Mouse (Mus musculus): ENCODE measurements around the gene Pym1. TPM values are rescaled to one million over a fixed set of nuclear protein-coding genes. Genes with fewer than 3 reads are reported as not detected.

The Pym1 gene
- 38.6 and 42.0 TPM in 2 replicates for polyA plus RNA-seq (2014; fragmentation: Nextera tagmentation; extraction: Ambion mirVana)

DNA sequence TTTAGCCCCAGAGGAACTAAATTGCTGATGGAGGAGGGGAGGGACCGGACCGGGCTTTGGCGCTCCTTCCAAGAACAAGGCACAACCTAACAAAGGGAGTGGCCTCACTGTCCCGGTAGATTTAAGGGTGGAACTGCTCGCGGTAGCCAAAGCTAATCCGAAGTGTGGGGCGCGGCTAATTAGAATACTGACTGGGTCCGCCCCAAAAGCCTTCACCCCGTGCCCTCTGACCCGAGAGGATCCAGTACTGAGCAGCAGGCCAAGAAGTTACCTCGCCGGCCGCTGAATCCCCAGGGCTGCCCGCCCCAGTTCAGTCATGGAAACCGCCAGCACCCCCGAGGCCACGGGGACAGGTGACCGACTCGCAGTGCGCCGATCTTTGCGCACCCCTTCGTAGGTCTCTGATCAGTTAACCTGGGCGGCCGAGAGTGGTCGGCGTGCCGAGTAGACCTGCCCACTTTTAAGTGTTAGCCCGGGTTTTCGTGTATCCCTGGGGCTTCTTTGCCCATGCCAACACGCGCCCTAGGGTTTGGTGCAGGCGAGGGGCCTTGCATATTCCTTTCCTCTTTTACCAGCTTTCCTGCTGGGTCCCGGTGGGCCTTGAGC lies at the start of gene Pym1:
Gene Pym1 (plus strand): TSS at position 244 of the 606 bp plus-strand sequence.
- H3K36me3 ChIP-seq (replicated peaks; ENCODE audit: control insufficient read depth, insufficient read depth), result peaks cover 2% of the 10 kb centered on the region; the same call in 1 of the 2 replicates
- peak within 1 kb of the TSS; percentile 97 for H3K4me2 ChIP-seq (replicated peaks)
- peaks cover 24% of the 10 kb centered on the region for H3K27me3 ChIP-seq (ENCODE audit: control insufficient read depth, insufficient read depth, low read length)
- no peaks in the 10 kb centered on the region for H3K9me3 ChIP-seq (ENCODE audit: control insufficient read depth, low read length)
- peak within 1 kb of the TSS; percentile 65 for H3K4me3 ChIP-seq (replicated peaks; ENCODE audit: low read length)
- peak; percentile 28 for DNase-seq (ENCODE audit: low spot score)
- H3K9ac ChIP-seq, result peak within 1 kb of the TSS; percentile 92
- 1% methylated on average over 36 of the region's 36 CpGs for WGBS
- peak; percentile 58 for ATAC-seq (ENCODE audit: low FRiP score)
- H3K27ac ChIP-seq, result peak within 1 kb of the TSS; percentile 94
- H3K4me1 ChIP-seq (replicated peaks; ENCODE audit: control insufficient read depth, insufficient read depth, low read length), result peaks cover 34% of the 10 kb centered on the region

DNA sequence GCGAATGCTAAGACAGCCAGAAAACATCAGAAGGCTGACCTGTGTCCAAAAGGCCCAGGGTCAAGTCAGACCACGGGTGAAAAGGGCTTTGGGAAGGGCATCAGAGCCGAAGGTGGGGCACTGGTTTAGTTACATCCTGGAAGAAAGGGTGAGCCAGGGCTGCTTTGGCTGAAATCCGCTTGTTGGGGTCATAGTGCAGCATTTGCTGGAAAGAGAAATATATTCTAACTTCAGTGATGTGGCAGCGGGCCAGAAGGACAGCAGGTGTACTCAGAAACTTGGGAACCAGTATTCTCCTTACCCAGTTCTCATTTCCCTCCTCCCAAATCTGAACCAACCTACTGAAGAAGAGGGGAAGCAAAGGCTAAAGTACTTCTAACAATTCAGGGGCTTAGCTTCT lies 48.7 kb upstream of the Pym1 start:
- Histone ChIP-seq H3K36me3 (replicated peaks; ENCODE audit: control insufficient read depth, insufficient read depth) (no peaks in the 10 kb centered on the region), H3K9me3 (ENCODE audit: control insufficient read depth, low read length) (no peaks in the 10 kb centered on the region), H3K27me3 (ENCODE audit: control insufficient read depth, insufficient read depth, low read length) (no peaks in the 10 kb centered on the region), H3K4me1 (replicated peaks; ENCODE audit: control insufficient read depth, insufficient read depth, low read length) (peaks cover 12% of the 10 kb centered on the region; the same call in 1 of the 2 replicates), H3K27ac (no peak overlapping the region), H3K9ac (no peak overlapping the region), H3K4me2 (replicated peaks) (no peak overlapping the region), H3K4me3 (replicated peaks; ENCODE audit: low read length) (no peak overlapping the region)
- 91% methylated on average over 5 of the region's 5 CpGs for WGBS
- ATAC-seq (ENCODE audit: low FRiP score) (no peak), DNase-seq (ENCODE audit: low spot score) (no peak)

DNA sequence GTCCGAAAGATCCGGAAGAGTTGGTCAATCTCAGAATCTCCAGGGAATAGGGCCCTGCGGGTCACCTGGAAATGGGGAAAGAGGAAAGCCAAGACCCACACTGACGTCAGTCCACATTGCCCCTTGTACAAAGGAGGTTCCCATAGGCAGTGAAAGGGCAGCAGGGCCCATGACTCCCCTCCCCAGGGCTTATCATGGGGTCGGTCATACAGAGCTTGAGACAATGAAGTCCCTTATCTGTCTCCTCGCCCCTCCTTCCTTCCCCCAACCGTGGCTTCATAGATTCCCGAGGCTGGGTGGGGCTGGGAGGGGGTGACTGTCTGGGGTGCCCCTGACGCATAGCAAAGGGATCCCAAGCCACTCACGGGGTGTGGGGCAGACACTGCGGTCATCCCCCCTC lies 48.1 kb upstream of the Pym1 start:
- no peak overlapping the region for H3K9ac ChIP-seq
- H3K36me3 ChIP-seq (replicated peaks; ENCODE audit: control insufficient read depth, insufficient read depth), result no peaks in the 10 kb centered on the region
- WGBS, result 93% methylated on average over 11 of the region's 11 CpGs
- no peak overlapping the region for H3K4me2 ChIP-seq (replicated peaks)
- H3K4me1 ChIP-seq (replicated peaks; ENCODE audit: control insufficient read depth, insufficient read depth, low read length), result peaks cover 11% of the 10 kb centered on the region; the same call in 1 of the 2 replicates
- no peak for DNase-seq (ENCODE audit: low spot score)
- ATAC-seq (ENCODE audit: low FRiP score), result no peak
- H3K9me3 ChIP-seq (ENCODE audit: control insufficient read depth, low read length), result no peaks in the 10 kb centered on the region
- H3K27ac ChIP-seq, result no peak overlapping the region
- no peak overlapping the region for H3K4me3 ChIP-seq (replicated peaks; ENCODE audit: low read length)
- no peaks in the 10 kb centered on the region for H3K27me3 ChIP-seq (ENCODE audit: control insufficient read depth, insufficient read depth, low read length)

GRCm38 (mm10) chr10:128700712-128701111 lies 47.0 kb upstream of the Pym1 start:
- Histone ChIP-seq H3K4me2 (replicated peaks) (no peak overlapping the region), H3K9me3 (ENCODE audit: control insufficient read depth, low read length) (no peaks in the 10 kb centered on the region), H3K4me1 (replicated peaks; ENCODE audit: control insufficient read depth, insufficient read depth, low read length) (0 out of 2 replicates have a peak, but pooled peaks cover 6% of the 10 kb centered on the region), H3K9ac (no peak overlapping the region), H3K36me3 (replicated peaks; ENCODE audit: control insufficient read depth, insufficient read depth) (no peaks in the 10 kb centered on the region), H3K27ac (no peak overlapping the region), H3K4me3 (replicated peaks; ENCODE audit: low read length) (no peak overlapping the region), H3K27me3 (ENCODE audit: control insufficient read depth, insufficient read depth, low read length) (no peaks in the 10 kb centered on the region)
- DNase-seq (ENCODE audit: low spot score) (no peak), ATAC-seq (ENCODE audit: low FRiP score) (no peak)
- 94% methylated on average over 5 of the region's 5 CpGs for WGBS

GRCm38 (mm10) chr10:128702328-128703007 lies 45.2 kb upstream of the Pym1 start:
- DNase-seq (ENCODE audit: low spot score) (no peak), ATAC-seq (ENCODE audit: low FRiP score) (no peak)
- Histone ChIP-seq H3K36me3 (replicated peaks; ENCODE audit: control insufficient read depth, insufficient read depth) (no peaks in the 10 kb centered on the region), H3K27me3 (ENCODE audit: control insufficient read depth, insufficient read depth, low read length) (no peaks in the 10 kb centered on the region), H3K4me3 (replicated peaks; ENCODE audit: low read length) (no peak overlapping the region), H3K4me1 (replicated peaks; ENCODE audit: control insufficient read depth, insufficient read depth, low read length) (0 out of 2 replicates have a peak, but pooled peaks cover 6% of the 10 kb centered on the region), H3K9me3 (ENCODE audit: control insufficient read depth, low read length) (no peaks in the 10 kb centered on the region), H3K9ac (no peak overlapping the region), H3K4me2 (replicated peaks) (no peak overlapping the region), H3K27ac (no peak overlapping the region)
- 81% methylated on average over 6 of the region's 6 CpGs for WGBS

GRCm38 (mm10) chr10:128703895-128704294 lies 43.8 kb upstream of the Pym1 start, which contains the start of gene Pmel:
Pmel (plus strand) TSS chr10:128704195.
- H3K4me1 ChIP-seq (replicated peaks; ENCODE audit: control insufficient read depth, insufficient read depth, low read length), result 0 out of 2 replicates have a peak, but pooled peaks cover 6% of the 10 kb centered on the region
- no peak for ATAC-seq (ENCODE audit: low FRiP score)
- 27% methylated on average over 4 of the region's 4 CpGs for WGBS

GRCm38 (mm10) chr10:128704491-128705316 lies 43.0 kb upstream of the Pym1 start, which contains the start of gene Cdk2:
Cdk2 (minus strand) TSS chr10:128705031.
- Histone ChIP-seq H3K9me3 (ENCODE audit: control insufficient read depth, low read length) (no peaks in the 10 kb centered on the region), H3K4me3 (replicated peaks; ENCODE audit: low read length) (peak within 1 kb of the TSS; percentile 78), H3K4me1 (replicated peaks; ENCODE audit: control insufficient read depth, insufficient read depth, low read length) (0 out of 2 replicates have a peak, but pooled peaks cover 6% of the 10 kb centered on the region), H3K36me3 (replicated peaks; ENCODE audit: control insufficient read depth, insufficient read depth) (no peaks in the 10 kb centered on the region), H3K9ac (peak within 1 kb of the TSS; percentile 62), H3K27me3 (ENCODE audit: control insufficient read depth, insufficient read depth, low read length) (no peaks in the 10 kb centered on the region), H3K27ac (peak within 1 kb of the TSS; percentile 80), H3K4me2 (replicated peaks) (peak within 1 kb of the TSS; percentile 93)
- DNase-seq (ENCODE audit: low spot score), result peak; percentile 87
- peak; percentile 93 for ATAC-seq (ENCODE audit: low FRiP score)
- under 1% methylated on average over 61 of the region's 62 CpGs for WGBS

More at GRCm38 (mm10) chr10:128703895-128704294, 43.8 kb upstream of the Pym1 start, which contains the start of gene Pmel:
- H3K27me3 ChIP-seq (ENCODE audit: control insufficient read depth, insufficient read depth, low read length), result no peaks in the 10 kb centered on the region
- DNase-seq (ENCODE audit: low spot score), result no peak
- H3K27ac ChIP-seq, result peak within 1 kb of the TSS; percentile 80
- no peaks in the 10 kb centered on the region for H3K36me3 ChIP-seq (replicated peaks; ENCODE audit: control insufficient read depth, insufficient read depth)
- peak within 1 kb of the TSS; percentile 78 for H3K4me3 ChIP-seq (replicated peaks; ENCODE audit: low read length)
- H3K9me3 ChIP-seq (ENCODE audit: control insufficient read depth, low read length), result no peaks in the 10 kb centered on the region
- H3K4me2 ChIP-seq (replicated peaks), result peak within 1 kb of the TSS; percentile 93
- H3K9ac ChIP-seq, result peak within 1 kb of the TSS; percentile 62

- no peak for DNase-seq (ENCODE audit: low spot score)
- peak overlapping the region; percentile 78 for H3K4me3 ChIP-seq (replicated peaks; ENCODE audit: low read length)
- ATAC-seq (ENCODE audit: low FRiP score), result peak; percentile 9; the same call in 1 of the 2 replicates
- no peak overlapping the region for H3K27ac ChIP-seq
- H3K4me1 ChIP-seq (replicated peaks; ENCODE audit: control insufficient read depth, insufficient read depth, low read length), result 0 out of 2 replicates have a peak, but pooled peaks cover 6% of the 10 kb centered on the region
- H3K36me3 ChIP-seq (replicated peaks; ENCODE audit: control insufficient read depth, insufficient read depth), result no peaks in the 10 kb centered on the region
- H3K9ac ChIP-seq, result peak overlapping the region; percentile 32; the same call in 1 of the 2 replicates
- WGBS, result 10% methylated on average over 11 of the region's 11 CpGs
- H3K27me3 ChIP-seq (ENCODE audit: control insufficient read depth, insufficient read depth, low read length), result no peaks in the 10 kb centered on the region
- H3K4me2 ChIP-seq (replicated peaks), result peak overlapping the region; percentile 93
- H3K9me3 ChIP-seq (ENCODE audit: control insufficient read depth, low read length), result no peaks in the 10 kb centered on the region
Measured at GRCm38 (mm10) chr10:128705317-128705693, 42.4 kb upstream of the Pym1 start.
